Mouse (Mus musculus): ENCODE data around the gene Krt19. TPM values are rescaled to one million over a fixed set of nuclear protein-coding genes. Genes with fewer than 3 reads are reported as not detected.

The Krt19 gene
- total and polyA plus RNA-seq, 2 experiments from 2014 or later = 1.6 to 8.1 TPM

- no peak for DNase-seq (ENCODE audit: low spot score)
- TF ChIP-seq CTCF (IDR thresholded peaks at IDR 0.05) = no peak
- no peaks in the 10 kb centered on the region for H3K36me3 ChIP-seq (ENCODE audit: insufficient read depth, low read length)
Observed at GRCm38 (mm10) chr11:100140966-100141365, 7.5 kb downstream of the Krt19 start.

GRCm38 (mm10) chr11:100139391-100139790, 9.1 kb downstream of the Krt19 start:
- H3K9ac ChIP-seq (replicated peaks; ENCODE audit: low read length, poor library complexity, severe bottlenecking) = no peak overlapping the region
- 65% methylated on average over 2 of the region's 2 CpGs for WGBS
- ATAC-seq (ENCODE audit: low FRiP score) = no peak

More at GRCm38 (mm10) chr11:100140966-100141365, 7.5 kb downstream of the Krt19 start:
- 90% methylated on average over 21 of the region's 21 CpGs for WGBS
- no peaks in the 10 kb centered on the region for H3K9me3 ChIP-seq (ENCODE audit: low read length)
- H3K4me1 ChIP-seq (ENCODE audit: insufficient read depth, low read length) = peaks cover 8% of the 10 kb centered on the region; the same call in 1 of the 2 replicates
- H3K27ac ChIP-seq (ENCODE audit: low read depth, low read length) = no peak overlapping the region
- H3K27me3 ChIP-seq (ENCODE audit: insufficient read depth, low read length) = peaks cover 12% of the 10 kb centered on the region
- no peak for ATAC-seq (ENCODE audit: low FRiP score)
- H3K9ac ChIP-seq (replicated peaks; ENCODE audit: low read length, poor library complexity, severe bottlenecking) = no peak overlapping the region
- no peak overlapping the region for H3K4me2 ChIP-seq (ENCODE audit: low read depth, low read length, poor library complexity, severe bottlenecking)
- no peak overlapping the region for H3K4me3 ChIP-seq (ENCODE audit: low read depth, low read length)

GRCm38 (mm10) chr11:100138809-100139208, 9.7 kb downstream of the Krt19 start:
- H3K4me2 ChIP-seq (ENCODE audit: low read depth, low read length, poor library complexity, severe bottlenecking) = no peak overlapping the region
- no peak for ATAC-seq (ENCODE audit: low FRiP score)
- no peak for TF ChIP-seq CTCF (IDR thresholded peaks at IDR 0.05)
- no peaks in the 10 kb centered on the region for H3K4me1 ChIP-seq (ENCODE audit: insufficient read depth, low read length)
- no peak overlapping the region for H3K27ac ChIP-seq (ENCODE audit: low read depth, low read length)
- 50% methylated on average over 7 of the region's 7 CpGs for WGBS
- no peak for DNase-seq (ENCODE audit: low spot score)
- no peaks in the 10 kb centered on the region for H3K27me3 ChIP-seq (ENCODE audit: insufficient read depth, low read length)
- no peaks in the 10 kb centered on the region for H3K9me3 ChIP-seq (ENCODE audit: low read length)
- H3K36me3 ChIP-seq (ENCODE audit: insufficient read depth, low read length) = no peaks in the 10 kb centered on the region
- no peak overlapping the region for H3K9ac ChIP-seq (replicated peaks; ENCODE audit: low read length, poor library complexity, severe bottlenecking)
- no peak overlapping the region for H3K4me3 ChIP-seq (ENCODE audit: low read depth, low read length)

More at GRCm38 (mm10) chr11:100139391-100139790, 9.1 kb downstream of the Krt19 start:
- H3K4me2 ChIP-seq (ENCODE audit: low read depth, low read length, poor library complexity, severe bottlenecking) = no peak overlapping the region
- H3K36me3 ChIP-seq (ENCODE audit: insufficient read depth, low read length) = no peaks in the 10 kb centered on the region
- H3K4me1 ChIP-seq (ENCODE audit: insufficient read depth, low read length) = no peaks in the 10 kb centered on the region
- no peak overlapping the region for H3K27ac ChIP-seq (ENCODE audit: low read depth, low read length)
- peaks cover 3% of the 10 kb centered on the region for H3K27me3 ChIP-seq (ENCODE audit: insufficient read depth, low read length)
- H3K9me3 ChIP-seq (ENCODE audit: low read length) = no peaks in the 10 kb centered on the region
- DNase-seq (ENCODE audit: low spot score) = no peak
- TF ChIP-seq CTCF (IDR thresholded peaks at IDR 0.05) = no peak
- H3K4me3 ChIP-seq (ENCODE audit: low read depth, low read length) = no peak overlapping the region

- Histone ChIP-seq H3K4me1 (ENCODE audit: insufficient read depth, low read length) (no peaks in the 10 kb centered on the region), H3K27me3 (ENCODE audit: insufficient read depth, low read length) (no peaks in the 10 kb centered on the region), H3K36me3 (ENCODE audit: insufficient read depth, low read length) (no peaks in the 10 kb centered on the region), H3K27ac (ENCODE audit: low read depth, low read length) (no peak overlapping the region), H3K4me2 (ENCODE audit: low read depth, low read length, poor library complexity, severe bottlenecking) (no peak overlapping the region), H3K4me3 (ENCODE audit: low read depth, low read length) (no peak overlapping the region), H3K9ac (replicated peaks; ENCODE audit: low read length, poor library complexity, severe bottlenecking) (no peak overlapping the region), H3K9me3 (ENCODE audit: low read length) (no peaks in the 10 kb centered on the region)
- TF ChIP-seq CTCF (IDR thresholded peaks at IDR 0.05) = no peak
- 36% methylated on average over 5 of the region's 5 CpGs for WGBS
- ATAC-seq (ENCODE audit: low FRiP score) (no peak), DNase-seq (ENCODE audit: low spot score) (no peak)
Observed at GRCm38 (mm10) chr11:100137693-100138092, 10.8 kb downstream of the Krt19 start.

DNA sequence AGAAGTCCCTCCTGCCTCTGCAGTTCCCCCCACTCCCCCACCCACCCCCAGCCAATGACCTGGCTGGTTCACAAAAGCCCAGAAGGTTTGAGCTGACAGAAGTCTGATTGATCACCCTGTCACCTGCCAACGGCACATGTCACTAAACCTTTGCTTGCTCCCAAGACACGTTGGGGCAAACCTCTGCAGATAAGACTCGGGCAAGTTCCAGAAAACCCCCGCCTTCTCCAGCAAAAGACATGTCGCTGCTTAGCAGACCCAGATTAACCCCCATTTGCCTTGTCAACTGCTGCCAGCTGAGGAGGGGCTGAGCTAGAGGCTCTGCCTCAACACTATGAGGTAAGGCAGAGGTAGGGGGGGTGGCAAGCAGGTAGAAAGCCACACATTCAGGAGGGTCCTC, 11.9 kb downstream of the Krt19 start:
- no peak overlapping the region for H3K4me2 ChIP-seq (ENCODE audit: low read depth, low read length, poor library complexity, severe bottlenecking)
- H3K4me3 ChIP-seq (ENCODE audit: low read depth, low read length) = no peak overlapping the region
- no peak overlapping the region for H3K9ac ChIP-seq (replicated peaks; ENCODE audit: low read length, poor library complexity, severe bottlenecking)
- 21% methylated on average over 5 of the region's 5 CpGs for WGBS
- H3K36me3 ChIP-seq (ENCODE audit: insufficient read depth, low read length) = no peaks in the 10 kb centered on the region
- no peaks in the 10 kb centered on the region for H3K9me3 ChIP-seq (ENCODE audit: low read length)
- H3K27me3 ChIP-seq (ENCODE audit: insufficient read depth, low read length) = no peaks in the 10 kb centered on the region
- ATAC-seq (ENCODE audit: low FRiP score) (no peak), DNase-seq (ENCODE audit: low spot score) (no peak)
- H3K4me1 ChIP-seq (ENCODE audit: insufficient read depth, low read length) = no peaks in the 10 kb centered on the region
- no peak for TF ChIP-seq CTCF (IDR thresholded peaks at IDR 0.05)
- H3K27ac ChIP-seq (ENCODE audit: low read depth, low read length) = no peak overlapping the region

DNA sequence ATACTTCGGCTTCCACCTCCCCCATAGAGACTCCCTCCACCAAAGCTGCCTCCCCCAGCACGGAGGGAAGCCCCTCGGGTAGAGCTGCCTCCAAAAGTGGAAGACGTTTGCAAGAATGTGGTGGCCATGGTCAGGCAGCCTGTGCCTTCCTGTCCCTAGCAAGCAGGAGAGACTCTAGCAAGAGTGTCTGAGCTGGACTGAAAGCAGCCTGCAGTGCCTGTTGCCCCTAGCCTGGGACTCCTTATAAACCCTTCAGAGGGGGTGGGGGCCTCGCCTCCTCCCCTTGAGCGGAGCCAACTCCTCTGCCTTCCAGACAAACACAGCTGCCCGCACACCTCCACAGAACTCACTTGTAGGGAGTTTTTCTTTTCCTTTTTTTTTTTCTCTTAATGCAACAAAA, 12.7 kb downstream of the Krt19 start, which contains the start of gene Krt15:
Gene Krt15 (minus strand): TSS at position 198 of the 400 bp plus-strand sequence.
- H3K9me3 ChIP-seq (ENCODE audit: low read length) = no peaks in the 10 kb centered on the region
- no peak within 1 kb of the TSS for H3K4me2 ChIP-seq (ENCODE audit: low read depth, low read length, poor library complexity, severe bottlenecking)
- H3K9ac ChIP-seq (replicated peaks; ENCODE audit: low read length, poor library complexity, severe bottlenecking) = no peak within 1 kb of the TSS
- H3K27me3 ChIP-seq (ENCODE audit: insufficient read depth, low read length) = no peaks in the 10 kb centered on the region
- no peak within 1 kb of the TSS for H3K27ac ChIP-seq (ENCODE audit: low read depth, low read length)
- no peaks in the 10 kb centered on the region for H3K36me3 ChIP-seq (ENCODE audit: insufficient read depth, low read length)
- no peak within 1 kb of the TSS for H3K4me3 ChIP-seq (ENCODE audit: low read depth, low read length)
- TF ChIP-seq CTCF (IDR thresholded peaks at IDR 0.05) = no peak
- ATAC-seq (ENCODE audit: low FRiP score) (no peak), DNase-seq (ENCODE audit: low spot score) (no peak)
- H3K4me1 ChIP-seq (ENCODE audit: insufficient read depth, low read length) = no peaks in the 10 kb centered on the region
- WGBS = 64% methylated on average over 7 of the region's 7 CpGs
